Mouse (Mus musculus) effector memory CD4-positive, alpha-beta T cell, adult 5 months (primary cell): ENCODE measurements around the gene Kif1c. TPM values are rescaled to one million over a fixed set of nuclear protein-coding genes. Genes with fewer than 3 reads are reported as not detected.

ENCODE experiments used
- polyA plus RNA-seq: library from polyadenylated mRNA; unstranded; fragments of 100-300 nt; shearing (Covaris generic); gene quantifications from one replicate; pipeline ENCODE4 v1.2.1, GENCODE M21; 2017

Kif1c gene
- polyA plus RNA-seq = 2.4 TPM

DNA sequence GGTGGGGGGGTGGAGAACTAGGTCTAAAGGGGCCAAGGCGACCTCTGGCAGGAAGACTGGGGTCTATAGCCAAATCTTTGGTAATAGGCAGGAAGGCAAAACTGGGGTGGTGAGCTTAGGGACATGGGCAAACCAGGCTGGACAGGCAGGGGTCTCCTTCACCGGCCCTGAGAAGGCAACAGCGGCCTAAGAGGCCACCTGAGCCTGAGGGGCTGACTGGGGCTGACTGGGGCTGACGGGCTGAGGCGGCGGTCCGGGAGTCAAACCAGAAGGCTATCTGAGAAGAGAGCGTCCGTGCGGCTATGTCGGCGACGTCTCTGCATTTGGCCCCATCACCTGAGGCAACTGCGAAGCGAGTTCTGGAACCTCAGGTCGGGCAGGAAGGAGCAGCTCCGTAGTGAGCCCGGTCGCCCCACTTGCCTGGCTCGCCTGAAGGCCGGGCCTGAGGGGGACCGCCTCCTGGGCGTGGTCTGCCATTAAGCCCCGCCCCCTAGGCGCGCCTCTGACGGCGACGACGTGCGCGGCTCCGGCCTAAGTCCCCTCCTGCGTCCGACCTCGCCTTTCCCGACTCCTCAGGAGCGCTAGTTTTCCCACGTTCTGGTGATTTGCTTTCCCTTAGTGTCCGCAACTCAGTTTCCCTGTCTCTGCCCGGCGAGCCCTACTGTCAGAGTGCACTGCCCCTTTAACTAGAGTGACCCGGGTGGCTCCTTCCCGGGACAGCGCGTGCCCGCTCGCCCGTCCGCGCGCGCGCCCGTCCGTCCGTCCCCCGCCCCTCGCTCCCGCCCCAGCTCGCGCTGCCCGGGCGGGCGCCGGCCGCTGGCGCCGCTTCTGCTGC, at the start of gene Kif1c, which contains the start of gene Inca1:
Gene Kif1c (plus strand): TSS at position 827 of the 835 bp plus-strand sequence.
Gene Inca1 (minus strand): TSS at position 434 of the 835 bp plus-strand sequence.

DNA sequence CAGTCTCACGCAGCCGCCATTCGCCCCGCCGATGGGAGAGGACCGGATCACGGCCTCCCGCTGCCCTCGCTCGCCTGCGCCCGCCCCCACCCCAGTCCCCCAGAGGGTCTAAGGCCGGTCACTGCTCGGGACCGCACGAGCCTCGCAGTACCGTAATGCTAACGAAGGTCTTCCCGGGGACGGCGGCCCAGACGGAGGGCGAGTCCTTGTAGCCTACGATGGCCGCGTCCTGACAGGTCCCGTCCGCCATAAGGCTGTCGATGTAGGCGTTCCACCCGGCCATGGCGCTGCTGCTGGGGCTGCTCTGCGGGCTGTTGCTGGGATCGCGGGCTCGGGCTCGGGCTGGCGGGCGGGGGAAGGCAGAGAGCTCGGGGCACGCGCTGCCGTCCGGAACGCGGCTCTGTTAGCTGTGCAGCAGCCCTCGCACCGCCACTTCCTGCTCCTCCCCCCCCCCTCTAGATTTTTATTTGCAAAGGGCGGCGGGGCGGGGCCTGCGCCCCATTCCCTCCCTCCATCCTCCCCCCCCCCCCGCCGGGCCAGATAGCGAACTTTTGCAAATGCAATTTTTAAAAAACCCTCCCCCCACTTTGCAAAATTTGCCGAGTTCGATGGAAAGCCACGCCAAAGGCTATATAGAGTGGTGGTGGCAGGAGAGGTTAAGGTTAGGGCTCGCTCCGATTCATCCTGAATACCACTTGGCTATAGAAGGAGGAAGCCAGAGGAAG, 46.0 kb upstream of the Kif1c start, which contains the start of gene Pfn1:
Gene Pfn1 (minus strand): TSS at position 447 of the 725 bp plus-strand sequence.

DNA sequence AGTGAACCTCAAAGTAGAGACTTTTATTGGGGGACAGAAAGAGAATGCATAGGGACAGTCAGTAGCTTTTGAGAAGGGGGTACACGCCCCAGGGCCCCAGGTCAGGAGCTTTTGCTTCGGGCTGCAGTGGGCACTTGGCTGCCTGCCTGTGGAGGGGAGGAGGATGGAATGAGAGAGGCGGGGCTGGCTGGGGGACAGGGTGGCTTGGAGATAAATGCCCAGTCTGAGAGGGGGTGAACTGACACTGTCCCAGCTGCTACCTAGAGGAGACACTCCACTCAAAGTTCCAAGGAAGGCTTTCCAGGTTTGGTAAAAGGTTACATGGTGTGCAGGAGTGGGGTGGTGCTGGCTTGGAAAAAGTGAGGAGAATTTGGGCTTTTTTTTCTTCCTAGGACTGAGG, 43.4 kb upstream of the Kif1c start, which contains the start of gene Eno3:
Gene Eno3 (plus strand): TSS at position 239 of the 400 bp plus-strand sequence.

DNA sequence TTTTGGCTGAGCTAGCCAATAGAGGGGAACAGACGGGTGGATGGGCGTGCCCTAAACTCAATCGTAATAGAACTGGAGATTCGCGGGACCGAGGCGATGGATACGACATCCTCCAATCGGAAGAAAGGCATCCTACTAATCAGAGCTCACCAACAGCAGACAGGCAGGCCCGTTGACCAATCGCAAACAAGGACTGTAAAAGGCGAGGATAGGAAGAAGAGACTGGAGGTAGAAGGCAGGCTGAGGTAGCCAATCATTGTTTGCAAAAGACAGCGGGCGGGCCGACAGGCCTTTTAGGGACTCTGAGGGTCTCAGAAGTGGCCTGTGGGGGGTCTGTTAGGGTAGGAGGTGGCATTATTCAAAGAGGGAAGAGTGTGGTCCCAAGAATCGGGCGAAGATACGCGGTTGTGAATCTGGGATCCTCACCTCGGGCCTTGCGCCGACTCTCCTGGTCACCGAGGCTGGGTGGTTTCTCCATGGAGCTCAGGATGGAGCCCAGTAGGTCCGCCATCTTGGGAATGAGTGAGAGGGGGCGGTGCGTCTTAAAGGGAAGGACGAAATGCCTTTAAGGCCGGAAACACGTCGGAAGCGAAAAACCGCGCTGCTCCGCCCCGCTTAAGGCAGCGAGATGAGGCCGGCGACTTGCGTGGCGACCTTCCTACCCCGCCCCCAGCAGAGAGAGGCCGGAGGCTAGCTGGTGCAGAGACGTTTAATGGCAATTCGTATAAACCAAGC, 31.4 kb upstream of the Kif1c start, which contains the start of gene Spag7:
Gene Spag7 (minus strand): TSS at position 646 of the 735 bp plus-strand sequence.

DNA sequence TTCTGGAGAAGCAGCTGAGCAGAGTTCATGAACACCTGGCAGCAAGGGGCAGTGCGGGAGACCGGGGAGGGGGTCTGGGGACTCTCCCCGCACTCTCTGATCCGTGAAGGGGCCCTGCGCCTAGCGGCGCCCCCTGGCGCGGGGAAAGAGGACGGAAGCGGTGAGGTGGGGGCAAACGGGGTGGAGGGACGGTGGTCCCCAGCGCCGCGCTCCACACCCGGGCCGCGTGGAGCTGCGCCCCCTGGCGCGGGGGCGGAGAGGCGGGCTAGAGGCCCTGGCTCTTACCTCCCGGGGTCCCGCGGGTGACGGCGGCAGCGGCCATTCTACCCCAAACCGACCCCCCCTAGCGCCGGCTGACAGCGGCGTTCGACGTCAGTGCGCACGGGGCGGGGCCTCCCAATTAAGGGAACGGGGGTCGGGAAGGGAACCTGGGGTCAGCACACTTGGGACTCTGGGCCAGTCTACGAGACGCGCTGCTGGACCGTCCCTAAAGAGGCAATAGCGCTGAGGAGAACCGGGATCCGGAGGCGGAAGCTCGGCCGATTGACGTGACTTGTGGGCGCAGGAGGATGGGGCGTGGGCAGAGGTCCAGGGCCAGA, 12.6 kb upstream of the Kif1c start, which contains the start of gene Camta2:
Gene Camta2 (minus strand): TSS at position 505 of the 599 bp plus-strand sequence.

DNA sequence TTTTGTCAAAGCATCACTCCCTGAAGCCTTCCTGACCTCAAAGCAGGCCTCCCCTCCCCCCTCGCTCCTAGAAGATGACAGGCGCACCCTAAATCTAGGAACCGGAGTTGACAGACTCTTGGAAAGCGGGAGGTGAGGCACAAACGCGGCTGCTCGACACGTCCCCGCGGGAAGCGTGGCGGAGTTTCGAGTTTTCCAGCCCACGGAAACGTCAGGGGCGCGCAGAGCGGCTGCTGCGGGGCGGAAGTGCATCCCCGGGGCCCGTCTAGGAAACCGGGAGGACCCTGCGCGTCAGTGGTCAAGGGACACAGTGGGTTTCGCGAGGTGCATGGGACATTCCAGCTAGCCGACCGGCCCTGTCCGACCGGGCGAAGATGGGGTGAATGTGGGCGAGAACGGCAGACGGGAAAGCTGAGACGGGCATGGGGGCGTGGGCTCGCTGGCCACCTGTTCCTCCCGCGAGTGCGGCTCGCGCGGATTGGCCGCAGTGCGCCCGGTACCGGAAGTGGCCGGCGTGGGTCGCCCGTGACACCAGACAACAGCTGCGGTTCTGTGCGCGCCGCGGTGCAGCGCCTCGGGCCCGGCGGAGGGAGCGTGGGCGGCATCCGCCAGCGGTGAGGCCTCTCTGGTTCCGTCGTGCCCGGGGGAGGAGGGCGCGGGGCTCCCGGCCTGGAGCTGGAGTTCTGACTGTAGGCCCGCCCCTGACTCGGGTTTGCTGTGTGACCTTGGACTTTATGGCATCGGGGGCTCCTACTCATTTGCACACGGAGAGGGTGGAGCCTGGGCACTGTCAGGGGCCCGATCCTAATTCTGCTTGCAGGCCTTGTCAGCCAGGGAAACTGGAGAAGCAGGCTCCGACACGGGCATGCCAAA, 63.8 kb downstream of the Kif1c start, which contains the start of gene Zfp3:
Gene Zfp3 (plus strand): TSS at position 274 of the 873 bp plus-strand sequence.

Other genes with a start within 250 kb of the Kif1c start
- gene Med11, start 248.6 kb upstream of the Kif1c start, polyA plus RNA-seq = 141 TPM
- 0.16 TPM for gene Zmynd15, start 241.1 kb upstream of the Kif1c start, polyA plus RNA-seq
- 1.7 TPM for gene Cxcl16, start 240.6 kb upstream of the Kif1c start, polyA plus RNA-seq
- gene Tm4sf5, start 195.3 kb upstream of the Kif1c start, polyA plus RNA-seq = not detected
- gene Vmo1, start 185.9 kb upstream of the Kif1c start, polyA plus RNA-seq = not detected
- gene Gltpd2, start 181.4 kb upstream of the Kif1c start, polyA plus RNA-seq = 0.31 TPM
- gene Psmb6, start 175.2 kb upstream of the Kif1c start, polyA plus RNA-seq = 282 TPM
- gene Gm40193, start 167.6 kb upstream of the Kif1c start, polyA plus RNA-seq = not detected
- 8.9 TPM for gene Pld2, start 160.5 kb upstream of the Kif1c start, polyA plus RNA-seq
- gene Mink1, start 137.7 kb upstream of the Kif1c start, polyA plus RNA-seq = 39.6 TPM
- gene 4930544D05Rik, start 84.7 kb upstream of the Kif1c start, polyA plus RNA-seq = 1.4 TPM
- 18.7 TPM for gene Chrne, start 81.3 kb upstream of the Kif1c start, polyA plus RNA-seq
- gene Gp1ba, start 61.4 kb upstream of the Kif1c start, polyA plus RNA-seq = not detected
- 270 TPM for gene Rnf167, start 53.3 kb upstream of the Kif1c start, polyA plus RNA-seq
- gene Slc25a11, start 53.1 kb upstream of the Kif1c start, polyA plus RNA-seq = 70.1 TPM
- gene Pfn1, start 45.9 kb upstream of the Kif1c start, polyA plus RNA-seq = 2,450 TPM
- 9.9 TPM for gene Eno3, start 43.3 kb upstream of the Kif1c start, polyA plus RNA-seq
- 64.8 TPM for gene Spag7, start 31.1 kb upstream of the Kif1c start, polyA plus RNA-seq
- 36.7 TPM for gene Camta2, start 12.4 kb upstream of the Kif1c start, polyA plus RNA-seq
- gene Inca1, start 393 bp upstream of the Kif1c start, polyA plus RNA-seq = 0.59 TPM
- gene Zfp3, start 63.7 kb downstream of the Kif1c start, polyA plus RNA-seq = 4.5 TPM
- gene Scimp, start 112.0 kb downstream of the Kif1c start, polyA plus RNA-seq = 0.37 TPM
- 74.0 TPM for gene Rabep1, start 144.2 kb downstream of the Kif1c start, polyA plus RNA-seq